ENCODE assay signal across 17 mouse cellular contexts in genomic region chr5:93290282-93290681, GRCm38 (mm10). TPM values are rescaled to one million over a fixed set of nuclear protein-coding genes. Genes with fewer than 3 reads are reported as not detected.
DNase-seq lines count a peak whose midpoint lies in the region; ATAC-seq and TF ChIP-seq lines count a peak whose summit lies in the region.
"Had no signal": no experiment of that assay in that cellular context is flagged by ENCODE, and none has a peak within 500 bp of the region (broad histone marks: within the 10 kb centered on the region; RNA-seq: fewer than 3 reads in every experiment).

No protein-coding gene starts in this region.

- H3K36me3 ChIP-seq in intestine, embryonic 14.5 days (ENCODE audit: control insufficient read depth, insufficient read depth, low read length): no peaks in the 10 kb centered on the region
- H3K36me3 ChIP-seq in liver, embryonic 12.5 days: no peaks in the 10 kb centered on the region
- no peaks in the 10 kb centered on the region for H3K36me3 ChIP-seq in lung, postnatal 0 days (ENCODE audit: insufficient read depth, low read length)
- H3K36me3 ChIP-seq: embryonic facial prominence, embryonic 10.5 days had no signal

- H3K4me1 ChIP-seq in intestine, embryonic 14.5 days (replicated peaks; ENCODE audit: control insufficient read depth, insufficient read depth, low read length): no peaks in the 10 kb centered on the region
- peaks cover 17% of the 10 kb centered on the region for H3K4me1 ChIP-seq in liver, embryonic 12.5 days
- H3K4me1 ChIP-seq in lung, postnatal 0 days (ENCODE audit: insufficient read depth, low read depth, low read length): no peaks in the 10 kb centered on the region
- H3K4me1 ChIP-seq: embryonic facial prominence, embryonic 10.5 days had no signal

- no peak overlapping the region for H3K9ac ChIP-seq in intestine, embryonic 14.5 days (ENCODE audit: low read length)
- H3K9ac ChIP-seq in liver, embryonic 12.5 days: no peak overlapping the region
- H3K9ac ChIP-seq in lung, postnatal 0 days (replicated peaks; ENCODE audit: low read depth): no peak overlapping the region

- H3K9me3 ChIP-seq in intestine, embryonic 14.5 days (ENCODE audit: control insufficient read depth, low read length): 0 out of 2 replicates have a peak, but pooled peaks cover 2% of the 10 kb centered on the region
- peaks cover 7% of the 10 kb centered on the region for H3K9me3 ChIP-seq in liver, embryonic 12.5 days (replicated peaks)
- no peaks in the 10 kb centered on the region for H3K9me3 ChIP-seq in lung, postnatal 0 days (ENCODE audit: low read length)

- peak; percentile 55 for DNase-seq in MEL-GATA-1-ER (ENCODE audit: extremely low read depth, low read depth)
- DNase-seq in intestine, embryonic 14.5 days (ENCODE audit: low spot score): peak; percentile 53
- DNase-seq in urinary bladder, adult 2 months (ENCODE audit: low spot score): no peak
- DNase-seq in testis, postnatal 10 days (ENCODE audit: low spot score): no peak
- DNase-seq in lung, postnatal 0 days (ENCODE audit: low spot score): no peak
- DNase-seq: adrenal gland, postnatal 14 days; cerebellum, adult 18-20 months; gastrocnemius, adult 2 months; heart, adult 18-20 months; kidney, adult 8-10 months; kidney, postnatal 25 days; lung, adult 18-20 months had no signal

- H3K4me3 ChIP-seq in intestine, embryonic 14.5 days (ENCODE audit: low read depth, low read length): no peak overlapping the region
- H3K4me3 ChIP-seq in liver, embryonic 12.5 days: no peak overlapping the region
- no peak overlapping the region for H3K4me3 ChIP-seq in lung, postnatal 0 days (ENCODE audit: low read depth, low read length)
- H3K4me3 ChIP-seq: embryonic facial prominence, embryonic 10.5 days; gastrocnemius, adult 2 months had no signal

- no peak overlapping the region for H3K4me2 ChIP-seq in intestine, embryonic 14.5 days (ENCODE audit: low read length)
- no peak overlapping the region for H3K4me2 ChIP-seq in liver, embryonic 12.5 days
- no peak overlapping the region for H3K4me2 ChIP-seq in lung, postnatal 0 days (replicated peaks; ENCODE audit: low read depth, low read length)

- TF ChIP-seq EP300 in lung, postnatal 0 days (IDR thresholded peaks at IDR 0.05): no peak

- ATAC-seq in intestine, embryonic 14.5 days (replicated peaks; ENCODE audit: low FRiP score, low TSS enrichment, low read depth): peak; percentile 92
- ATAC-seq in liver, embryonic 12.5 days: peak; percentile 89
- peak; percentile 95 for ATAC-seq in megakaryocyte-erythroid progenitor cell, adult 5-6 weeks (replicated peaks; ENCODE audit: low FRiP score, low TSS enrichment, poor library complexity, severe bottlenecking)
- no peak for ATAC-seq in lung, postnatal 0 days
- ATAC-seq: hindbrain, postnatal 0 days; Patski had no signal

- TF ChIP-seq CTCF in lung, postnatal 0 days (IDR thresholded peaks at IDR 0.05): no peak

- 13% methylated on average over 2 of the region's 2 CpGs for WGBS in intestine, embryonic 14.5 days
- 8% methylated on average over 2 of the region's 2 CpGs for WGBS in liver, embryonic 12.5 days (ENCODE audit: insufficient replicate concordance)
- 14% methylated on average over 2 of the region's 2 CpGs for WGBS in lung, postnatal 0 days

- H3K27me3 ChIP-seq in intestine, embryonic 14.5 days (replicated peaks; ENCODE audit: control insufficient read depth, insufficient read depth, low read length): no peaks in the 10 kb centered on the region
- no peaks in the 10 kb centered on the region for H3K27me3 ChIP-seq in liver, embryonic 12.5 days (replicated peaks)
- H3K27me3 ChIP-seq in lung, postnatal 0 days (replicated peaks; ENCODE audit: insufficient read depth, low read length): no peaks in the 10 kb centered on the region
- H3K27me3 ChIP-seq: Patski had no signal

- H3K27ac ChIP-seq in intestine, embryonic 14.5 days (ENCODE audit: low read depth): no peak overlapping the region
- no peak overlapping the region for H3K27ac ChIP-seq in liver, embryonic 12.5 days
- no peak overlapping the region for H3K27ac ChIP-seq in lung, postnatal 0 days (ENCODE audit: low read length)
- H3K27ac ChIP-seq: embryonic facial prominence, embryonic 10.5 days; gastrocnemius, adult 2 months; hindbrain, postnatal 0 days had no signal

RNA-seq across cellular contexts. Expression of gene Ccng2, which starts 23.2 kb away (rescaled TPM):
- polyA plus RNA-seq in intestine, embryonic 14.5 days (2014; fragmentation: Nextera tagmentation; extraction: Ambion mirVana): 31.2 and 36.8 TPM in 2 replicates
- polyA plus RNA-seq in liver, embryonic 12.5 days (2016; fragmentation: Nextera tagmentation; extraction: Ambion mirVana): 16.8 and 17.3 TPM in 2 replicates
- 6.6 and 15.3 TPM in 2 replicates for total RNA-seq in megakaryocyte-erythroid progenitor cell, adult 5-6 weeks (2014; fragmentation: Nextera tagmentation)
- 13.6 and 25.1 TPM in 2 replicates for total RNA-seq in megakaryocyte-erythroid progenitor cell, adult 5-6 weeks (2017)
- 19.8 and 21.4 TPM in 2 replicates for polyA plus RNA-seq in urinary bladder, adult 2 months (2012; rRNA removed)
- polyA plus RNA-seq in lung, postnatal 0 days (2015; fragmentation: Nextera tagmentation; extraction: Ambion mirVana): 50.2 and 51.2 TPM in 2 replicates

Comparison
In these comparisons a context has a peak if more than half of its experiments do, and no peak if none do; other contexts are left out.
1. DNase-seq: peak in MEL-GATA-1-ER (single experiment) and intestine, embryonic 14.5 days (single experiment); none in urinary bladder, adult 2 months (single experiment), testis, postnatal 10 days (single experiment) and lung, postnatal 0 days (single experiment).